Mouse (Mus musculus): ENCODE results near the gene Slc38a2.

GRCm38 (mm10) chr15:96715692-96716080, 16.2 kb upstream of the Slc38a2 start:
- TF ChIP-seq CTCF (IDR thresholded peaks at IDR 0.05; ENCODE audit: low read depth, low read length): no peak
- TF ChIP-seq POLR2A (IDR thresholded peaks at IDR 0.05; ENCODE audit: borderline replicate concordance, low read depth, low read length): no peak
